Mouse (Mus musculus): ENCODE measurements around the gene St6galnac3. TPM values are rescaled to one million over a fixed set of nuclear protein-coding genes. Genes with fewer than 3 reads are reported as not detected.

The St6galnac3 gene
- polyA plus RNA-seq, 1 experiment from 2014 or later: 15.8 TPM

- Histone ChIP-seq H3K4me2 (no peak overlapping the region), H3K36me3 (no peaks in the 10 kb centered on the region), H3K9ac (no peak overlapping the region), H3K9me3 (replicated peaks) (no peaks in the 10 kb centered on the region), H3K4me1 (replicated peaks) (no peaks in the 10 kb centered on the region), H3K4me3 (no peak overlapping the region), H3K27me3 (no peaks in the 10 kb centered on the region), H3K27ac (no peak overlapping the region)
- WGBS: 95% methylated on average over 2 of the region's 2 CpGs
- ATAC-seq (replicated peaks; ENCODE audit: insufficient number of reproducible peaks, insufficient read depth, low FRiP score, low read depth): no peak
These were observed 341.3 kb downstream of the St6galnac3 start for GRCm38 (mm10) chr3:153383656-153384055.

DNA sequence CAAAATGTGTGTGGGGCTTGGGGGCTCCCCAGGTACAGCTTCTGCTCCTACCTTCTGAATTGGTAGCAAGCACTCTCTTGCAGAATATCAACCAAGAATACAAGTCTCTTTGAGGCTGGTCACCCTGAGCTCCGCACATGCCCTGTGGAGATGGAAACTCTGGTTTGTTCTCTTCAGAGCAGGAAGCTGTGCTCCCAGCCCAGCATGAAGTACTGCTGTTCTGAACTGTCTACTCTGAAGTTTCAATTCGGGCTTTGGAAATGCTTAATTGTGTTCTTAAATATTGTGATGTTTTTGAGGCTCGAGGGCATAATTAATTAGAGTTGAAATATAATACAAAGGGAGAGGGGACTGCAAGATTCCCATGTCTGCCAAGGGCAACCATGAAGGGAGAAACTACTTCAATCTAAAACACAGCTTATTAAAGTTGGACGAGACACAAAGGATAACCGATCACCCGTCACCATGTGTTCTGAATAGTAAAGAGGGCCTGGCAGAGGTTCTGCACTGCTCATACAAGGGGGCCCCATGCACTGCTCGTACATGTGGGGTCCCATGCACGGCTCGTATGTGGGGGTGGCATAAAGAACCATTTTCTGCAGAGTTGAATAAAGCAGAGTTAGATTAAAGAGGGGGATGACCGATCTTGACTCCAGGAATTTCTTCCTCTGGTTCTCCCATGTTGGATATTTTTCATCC is 359.8 kb downstream of the St6galnac3 start:
- no peak for ATAC-seq (replicated peaks; ENCODE audit: insufficient number of reproducible peaks, insufficient read depth, low FRiP score, low read depth)

DNA sequence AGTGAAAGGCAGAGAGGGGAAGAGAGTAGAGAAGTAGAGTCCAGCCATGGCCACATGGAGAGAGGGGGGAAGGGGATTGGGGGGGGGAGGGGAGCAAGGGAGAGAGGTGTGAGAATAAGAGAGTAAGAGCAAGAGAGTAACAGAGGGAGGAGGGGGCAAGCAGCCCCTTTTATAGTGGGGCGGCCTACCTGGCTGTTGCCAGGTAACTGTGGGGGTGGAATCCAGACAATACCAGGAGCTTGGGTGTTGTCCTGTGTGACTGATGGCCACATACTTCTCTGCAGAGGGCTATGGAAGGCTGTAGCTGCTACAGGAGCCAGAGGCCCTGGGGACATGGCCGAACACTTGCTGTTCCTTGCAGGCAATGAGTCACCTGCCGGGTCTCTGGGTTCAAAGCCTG is 360.6 kb downstream of the St6galnac3 start:
- WGBS: 87% methylated on average over 3 of the region's 3 CpGs
- Histone ChIP-seq H3K4me1 (replicated peaks) (no peaks in the 10 kb centered on the region), H3K9ac (no peak overlapping the region), H3K4me2 (no peak overlapping the region), H3K4me3 (no peak overlapping the region), H3K27ac (no peak overlapping the region), H3K9me3 (replicated peaks) (no peaks in the 10 kb centered on the region), H3K36me3 (no peaks in the 10 kb centered on the region), H3K27me3 (no peaks in the 10 kb centered on the region)
- ATAC-seq (replicated peaks; ENCODE audit: insufficient number of reproducible peaks, insufficient read depth, low FRiP score, low read depth): no peak

More for the DNA sequence above, 359.8 kb downstream of the St6galnac3 start:
- Histone ChIP-seq H3K4me3 (no peak overlapping the region), H3K27ac (no peak overlapping the region), H3K27me3 (no peaks in the 10 kb centered on the region), H3K4me2 (no peak overlapping the region), H3K9me3 (replicated peaks) (no peaks in the 10 kb centered on the region), H3K9ac (no peak overlapping the region), H3K4me1 (replicated peaks) (no peaks in the 10 kb centered on the region), H3K36me3 (no peaks in the 10 kb centered on the region)
- 78% methylated on average over 10 of the region's 10 CpGs for WGBS

GRCm38 (mm10) chr3:153359966-153360365 is 365.0 kb downstream of the St6galnac3 start:
- 94% methylated on average over 3 of the region's 3 CpGs for WGBS
- H3K9ac ChIP-seq: no peak overlapping the region
- H3K4me2 ChIP-seq: no peak overlapping the region
- H3K4me3 ChIP-seq: no peak overlapping the region
- no peak for ATAC-seq (replicated peaks; ENCODE audit: insufficient number of reproducible peaks, insufficient read depth, low FRiP score, low read depth)
- H3K36me3 ChIP-seq: no peaks in the 10 kb centered on the region
- H3K9me3 ChIP-seq (replicated peaks): no peaks in the 10 kb centered on the region
- H3K4me1 ChIP-seq (replicated peaks): no peaks in the 10 kb centered on the region
- no peak overlapping the region for H3K27ac ChIP-seq
- no peaks in the 10 kb centered on the region for H3K27me3 ChIP-seq

DNA sequence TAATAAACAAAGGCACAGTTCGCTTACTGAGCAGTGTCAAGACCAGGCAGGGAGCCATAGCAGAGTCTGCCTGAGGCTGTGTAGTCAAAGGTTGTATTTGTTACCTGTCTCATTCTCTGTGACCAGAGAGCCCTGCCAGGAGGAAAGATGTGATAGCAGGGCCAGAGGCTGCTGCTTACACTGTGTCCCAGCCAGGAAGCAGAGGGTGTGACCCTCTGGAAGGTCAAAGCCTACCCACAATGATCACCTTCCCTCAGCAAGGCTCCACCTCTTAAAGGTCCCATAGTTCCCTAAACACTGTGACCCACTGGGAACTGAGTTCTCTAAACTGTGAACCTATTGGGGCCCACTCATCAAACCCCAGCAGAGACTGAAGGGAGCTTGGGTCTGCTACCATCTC is 368.9 kb downstream of the St6galnac3 start:
- Histone ChIP-seq H3K36me3 (no peaks in the 10 kb centered on the region), H3K4me3 (no peak overlapping the region), H3K4me2 (no peak overlapping the region), H3K9ac (no peak overlapping the region), H3K4me1 (replicated peaks) (no peaks in the 10 kb centered on the region), H3K27me3 (no peaks in the 10 kb centered on the region), H3K27ac (no peak overlapping the region), H3K9me3 (replicated peaks) (no peaks in the 10 kb centered on the region)
- WGBS: 74% methylated on average over 1 of the region's 1 CpGs
- ATAC-seq (replicated peaks; ENCODE audit: insufficient number of reproducible peaks, insufficient read depth, low FRiP score, low read depth): no peak

DNA sequence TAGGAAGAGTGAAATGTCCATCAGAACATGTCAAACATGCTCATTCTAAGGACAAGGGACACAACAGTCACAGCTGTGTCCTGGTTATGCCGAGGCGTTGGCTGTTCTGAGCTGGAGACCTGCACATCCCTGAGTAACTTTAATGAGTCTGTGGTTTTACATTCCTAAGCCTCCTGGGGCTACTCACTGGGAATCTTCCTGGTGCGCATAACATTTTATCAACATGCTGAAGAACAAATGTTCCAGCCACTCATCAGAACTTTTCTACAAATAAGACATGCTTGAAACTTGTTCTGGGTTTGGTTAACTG is 370.0 kb downstream of the St6galnac3 start:
- Histone ChIP-seq H3K4me3 (no peak overlapping the region), H3K9me3 (replicated peaks) (no peaks in the 10 kb centered on the region), H3K36me3 (no peaks in the 10 kb centered on the region), H3K9ac (no peak overlapping the region), H3K27ac (no peak overlapping the region), H3K27me3 (no peaks in the 10 kb centered on the region), H3K4me2 (no peak overlapping the region), H3K4me1 (replicated peaks) (no peaks in the 10 kb centered on the region)
- 72% methylated on average over 3 of the region's 3 CpGs for WGBS
- no peak for ATAC-seq (replicated peaks; ENCODE audit: insufficient number of reproducible peaks, insufficient read depth, low FRiP score, low read depth)

GRCm38 (mm10) chr3:153354186-153354987 is 370.6 kb downstream of the St6galnac3 start:
- Histone ChIP-seq H3K27ac (no peak overlapping the region), H3K36me3 (no peaks in the 10 kb centered on the region), H3K4me2 (no peak overlapping the region), H3K4me1 (replicated peaks) (no peaks in the 10 kb centered on the region), H3K9ac (no peak overlapping the region), H3K4me3 (no peak overlapping the region), H3K27me3 (no peaks in the 10 kb centered on the region), H3K9me3 (replicated peaks) (no peaks in the 10 kb centered on the region)
- no peak for ATAC-seq (replicated peaks; ENCODE audit: insufficient number of reproducible peaks, insufficient read depth, low FRiP score, low read depth)
- WGBS: 59% methylated on average over 6 of the region's 6 CpGs

- Histone ChIP-seq H3K4me3 (no peak overlapping the region), H3K9ac (no peak overlapping the region), H3K4me1 (replicated peaks) (no peaks in the 10 kb centered on the region), H3K27me3 (no peaks in the 10 kb centered on the region), H3K4me2 (no peak overlapping the region), H3K36me3 (no peaks in the 10 kb centered on the region), H3K9me3 (replicated peaks) (no peaks in the 10 kb centered on the region), H3K27ac (no peak overlapping the region)
- 79% methylated on average over 16 of the region's 16 CpGs for WGBS
- no peak for ATAC-seq (replicated peaks; ENCODE audit: insufficient number of reproducible peaks, insufficient read depth, low FRiP score, low read depth)
These were observed 371.5 kb downstream of the St6galnac3 start for GRCm38 (mm10) chr3:153353313-153354103.

GRCm38 (mm10) chr3:153349981-153350380 is 375.0 kb downstream of the St6galnac3 start:
- Histone ChIP-seq H3K27me3 (no peaks in the 10 kb centered on the region), H3K36me3 (no peaks in the 10 kb centered on the region), H3K9ac (no peak overlapping the region), H3K4me1 (replicated peaks) (no peaks in the 10 kb centered on the region), H3K4me2 (no peak overlapping the region), H3K9me3 (replicated peaks) (no peaks in the 10 kb centered on the region), H3K4me3 (no peak overlapping the region), H3K27ac (no peak overlapping the region)
- 80% methylated on average over 10 of the region's 10 CpGs for WGBS
- no peak for ATAC-seq (replicated peaks; ENCODE audit: insufficient number of reproducible peaks, insufficient read depth, low FRiP score, low read depth)

- H3K27me3 ChIP-seq: no peaks in the 10 kb centered on the region
- H3K36me3 ChIP-seq: no peaks in the 10 kb centered on the region
- H3K4me2 ChIP-seq: no peak overlapping the region
- 87% methylated on average over 9 of the region's 9 CpGs for WGBS
- no peaks in the 10 kb centered on the region for H3K9me3 ChIP-seq (replicated peaks)
- H3K9ac ChIP-seq: no peak overlapping the region
- H3K4me3 ChIP-seq: no peak overlapping the region
- no peaks in the 10 kb centered on the region for H3K4me1 ChIP-seq (replicated peaks)
- ATAC-seq (replicated peaks; ENCODE audit: insufficient number of reproducible peaks, insufficient read depth, low FRiP score, low read depth): no peak
- H3K27ac ChIP-seq: no peak overlapping the region
These were observed 376.0 kb downstream of the St6galnac3 start for GRCm38 (mm10) chr3:153348797-153349465.

DNA sequence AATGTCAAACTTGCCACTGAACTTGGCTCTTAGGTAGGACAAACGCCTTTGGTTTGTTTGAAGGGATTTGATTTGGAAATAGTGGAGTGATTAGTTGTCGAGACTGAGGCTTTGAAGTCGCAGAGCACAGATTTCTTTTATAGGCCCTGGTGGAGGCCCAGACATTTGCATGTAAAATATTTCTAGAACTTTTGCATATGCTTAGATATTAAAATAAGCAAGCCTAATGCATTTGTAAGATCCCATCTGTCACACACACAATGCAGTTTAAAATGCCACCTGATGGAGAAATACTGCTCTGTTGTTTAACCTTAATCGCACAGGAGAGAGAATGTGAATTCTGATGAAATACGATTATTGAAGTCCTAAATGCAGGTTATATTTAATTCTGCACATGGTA is 380.0 kb downstream of the St6galnac3 start:
- H3K36me3 ChIP-seq: no peaks in the 10 kb centered on the region
- WGBS: 81% methylated on average over 5 of the region's 5 CpGs
- H3K4me2 ChIP-seq: no peak overlapping the region
- H3K9me3 ChIP-seq (replicated peaks): no peaks in the 10 kb centered on the region
- H3K4me3 ChIP-seq: no peak overlapping the region
- no peaks in the 10 kb centered on the region for H3K4me1 ChIP-seq (replicated peaks)
- no peak for ATAC-seq (replicated peaks; ENCODE audit: insufficient number of reproducible peaks, insufficient read depth, low FRiP score, low read depth)
- no peak overlapping the region for H3K9ac ChIP-seq
- no peak overlapping the region for H3K27ac ChIP-seq
- H3K27me3 ChIP-seq: no peaks in the 10 kb centered on the region
